Mouse (Mus musculus): ENCODE data around the gene Crybg3.

Crybg3 gene

GRCm38 (mm10) chr16:59448181-59448580 lies 152.6 kb downstream of the Crybg3 start:
- no peak for DNase-seq

- no peak for DNase-seq
These were observed 155.8 kb downstream of the Crybg3 start for GRCm38 (mm10) chr16:59444880-59445559.

Measured in thymus, postnatal 36 days (tissue).